Mouse (Mus musculus) layer of hippocampus, adult 9-11 months (tissue): ENCODE measurements around the gene Ptpn11.
"Not testable (repeated sequence)": the region's sequence is repeated elsewhere in the genome, so short reads cannot be mapped to it uniquely, and the experiment has no call there.

Source experiments
- DNase-seq: peaks from one replicate; pipeline ENCODE4 v3.0.0; 2022

Gene Ptpn11

DNA sequence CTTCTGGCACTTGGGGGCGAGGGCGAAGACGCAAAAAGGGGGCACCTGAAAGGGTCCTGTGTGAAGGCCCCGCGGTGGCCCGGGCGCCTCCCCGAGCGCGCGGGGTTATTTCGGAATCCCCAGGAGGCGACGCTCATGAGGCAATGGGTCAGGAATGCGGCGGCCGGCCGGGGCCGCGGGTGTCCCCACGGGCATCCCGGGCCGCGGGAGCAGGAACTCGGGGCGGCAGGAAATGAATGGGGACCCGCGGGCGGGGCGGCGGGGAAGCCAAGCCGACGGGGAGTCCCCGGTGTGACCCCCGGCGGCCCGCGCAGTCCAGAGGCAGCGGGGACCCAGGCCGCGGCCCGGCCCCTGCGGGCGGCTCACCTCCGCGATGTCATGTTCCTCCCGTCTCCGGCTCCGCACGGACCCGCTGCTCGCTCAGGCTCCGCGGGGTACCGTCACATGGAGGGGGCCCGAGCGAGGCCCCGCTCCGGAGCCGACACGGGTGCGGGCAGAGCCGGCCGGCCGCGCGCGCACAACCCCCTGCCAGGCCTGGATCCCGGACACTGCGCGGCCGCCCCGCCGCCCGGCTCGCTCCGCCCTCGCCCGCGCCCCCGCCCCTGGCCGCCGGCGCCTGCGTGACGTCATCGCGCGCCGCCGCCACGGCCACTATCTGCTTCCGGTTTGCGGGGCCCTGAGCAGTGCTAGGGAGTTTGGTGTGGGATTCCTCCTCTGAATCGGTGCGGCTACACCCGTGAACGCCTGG is at the start of gene Ptpn11:
Gene Ptpn11 (minus strand): TSS at position 562 of the 748 bp plus-strand sequence.
- DNase-seq, result peak; percentile 82

DNA sequence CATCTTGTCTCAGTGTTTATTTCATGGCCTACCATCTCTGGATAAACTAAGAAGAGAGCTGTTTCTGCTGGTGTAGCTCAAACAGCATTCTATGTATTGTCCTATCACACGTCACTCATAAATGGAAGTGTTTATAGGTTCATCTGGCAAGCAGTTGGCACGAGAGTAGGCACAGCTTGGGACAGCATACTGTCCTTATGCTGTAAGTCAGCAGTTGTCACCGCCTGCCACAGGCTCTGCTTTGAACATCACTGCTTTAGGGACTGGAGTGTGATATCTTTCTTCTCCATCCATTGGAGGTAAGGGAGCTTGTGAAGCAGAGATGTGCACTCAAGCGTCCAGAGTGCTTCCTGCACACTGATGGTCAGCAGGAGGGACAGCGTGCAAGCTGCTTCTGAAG is 48.6 kb upstream of the Ptpn11 start:
- peak; percentile 80 for DNase-seq

DNA sequence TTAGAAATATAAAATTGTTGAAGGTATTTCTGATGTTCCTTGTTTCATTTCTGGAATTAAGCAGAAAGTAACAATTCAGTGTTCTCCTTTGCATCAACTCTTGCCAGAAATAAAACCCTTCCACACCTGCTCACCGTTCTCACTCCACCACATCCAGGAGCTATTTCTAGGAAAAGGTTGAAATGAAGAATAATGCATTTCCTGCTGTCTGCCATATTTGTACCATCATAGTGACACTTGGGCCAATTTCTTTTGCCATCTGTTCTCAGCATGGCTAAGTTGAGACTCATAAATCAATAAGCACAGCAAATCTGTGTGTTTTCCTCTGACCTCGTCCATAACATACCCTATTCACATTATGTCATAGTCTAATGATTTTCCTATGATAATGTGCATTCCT is 47.0 kb upstream of the Ptpn11 start:
- no peak for DNase-seq

DNA sequence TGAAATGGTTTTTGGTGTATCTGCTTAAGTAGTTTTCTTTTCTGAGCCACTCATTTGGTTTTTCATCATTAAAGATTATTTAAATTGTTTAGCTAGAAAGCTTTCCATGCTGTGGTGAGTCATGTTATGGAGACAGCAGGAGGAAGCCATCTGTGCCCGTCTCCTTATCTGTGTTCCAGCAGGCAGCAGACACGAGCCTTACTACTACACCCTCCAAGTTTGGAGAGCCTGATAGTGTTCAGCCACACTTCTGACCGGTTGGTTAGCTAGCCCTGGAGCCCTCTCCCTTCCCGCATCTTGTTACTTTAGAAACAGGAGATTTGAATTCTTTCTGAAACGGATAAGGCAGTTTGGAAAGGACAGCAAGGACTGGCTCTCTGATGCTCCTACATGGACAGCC is 45.0 kb upstream of the Ptpn11 start:
- peak; percentile 75 for DNase-seq

DNA sequence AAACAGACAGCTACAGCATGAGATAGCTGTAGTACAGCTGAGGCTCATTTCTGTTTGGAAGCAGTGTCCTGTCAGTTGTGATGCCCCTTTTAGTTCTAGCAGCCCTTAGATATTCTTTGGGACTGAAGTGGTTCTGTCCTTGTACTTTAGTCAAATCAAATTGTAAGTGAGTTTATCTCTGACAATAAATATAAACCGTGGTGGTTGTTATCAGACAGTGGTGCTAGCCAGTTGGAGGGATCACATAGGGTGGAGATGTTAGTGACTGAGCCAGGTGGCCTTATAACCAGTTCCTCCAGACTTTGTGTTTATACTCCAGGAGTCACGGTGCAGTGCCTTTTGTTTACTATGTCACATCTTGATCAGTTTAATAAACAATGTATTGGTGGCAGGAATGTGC is 42.5 kb upstream of the Ptpn11 start:
- DNase-seq, result no peak

DNA sequence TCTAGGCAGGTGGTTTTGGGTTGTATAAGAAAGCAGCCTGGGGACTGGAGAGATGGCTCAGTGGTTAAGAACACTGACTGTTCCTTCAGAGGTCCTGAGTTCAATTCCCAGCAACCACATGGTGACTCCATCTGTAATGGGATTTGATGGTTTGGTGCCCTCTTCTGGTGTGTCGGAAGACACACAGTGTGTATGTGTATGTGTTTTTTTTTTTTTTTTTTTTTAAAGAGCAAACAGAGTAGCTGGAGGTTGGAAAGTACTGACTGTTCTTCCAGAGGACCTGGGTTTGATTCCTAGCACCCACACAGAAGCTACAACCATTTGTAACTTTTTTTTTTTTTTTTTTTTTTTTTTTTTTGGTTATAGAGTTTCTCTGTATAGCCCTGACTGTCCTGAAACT is 41.6 kb upstream of the Ptpn11 start:
- no peak for DNase-seq

DNA sequence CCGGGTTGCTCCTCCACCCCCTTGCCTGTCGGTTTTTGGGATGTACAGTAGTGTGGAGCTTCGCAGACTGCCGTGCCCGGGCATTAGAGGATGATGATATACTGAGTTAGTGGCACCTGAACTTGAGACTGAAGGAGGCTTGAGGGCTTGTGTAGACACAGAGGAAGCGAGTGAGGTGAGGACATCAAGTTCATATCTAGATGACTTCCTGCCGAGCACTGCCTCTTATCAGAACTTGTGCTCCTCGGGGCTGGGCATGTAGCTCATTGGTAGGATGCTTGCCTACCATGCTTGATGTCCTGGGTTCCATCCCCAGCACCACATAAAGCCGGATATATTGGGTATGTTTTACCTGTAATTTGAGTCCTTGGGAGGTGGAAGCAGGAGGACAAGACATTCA is 39.6 kb upstream of the Ptpn11 start:
- no peak for DNase-seq

DNA sequence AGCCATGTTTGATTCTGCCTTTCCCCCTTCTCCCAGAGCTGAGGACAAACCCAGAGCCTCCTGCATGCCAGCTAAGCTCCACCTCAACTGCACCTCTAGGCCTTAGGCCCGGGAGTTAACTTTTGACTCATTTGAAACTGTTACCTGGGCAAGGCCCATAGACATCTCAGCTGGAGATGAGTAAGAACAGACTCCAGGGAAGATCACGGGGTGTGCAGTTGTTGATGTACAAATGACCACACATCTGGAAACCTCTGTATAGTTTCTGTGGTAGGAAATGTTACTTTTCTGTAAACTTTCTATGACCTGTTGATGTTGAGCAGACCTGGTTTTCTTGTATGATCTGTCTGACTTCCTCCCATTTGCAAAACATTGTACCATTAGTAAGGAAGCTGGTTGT is 38.0 kb upstream of the Ptpn11 start:
- DNase-seq, result no peak

DNA sequence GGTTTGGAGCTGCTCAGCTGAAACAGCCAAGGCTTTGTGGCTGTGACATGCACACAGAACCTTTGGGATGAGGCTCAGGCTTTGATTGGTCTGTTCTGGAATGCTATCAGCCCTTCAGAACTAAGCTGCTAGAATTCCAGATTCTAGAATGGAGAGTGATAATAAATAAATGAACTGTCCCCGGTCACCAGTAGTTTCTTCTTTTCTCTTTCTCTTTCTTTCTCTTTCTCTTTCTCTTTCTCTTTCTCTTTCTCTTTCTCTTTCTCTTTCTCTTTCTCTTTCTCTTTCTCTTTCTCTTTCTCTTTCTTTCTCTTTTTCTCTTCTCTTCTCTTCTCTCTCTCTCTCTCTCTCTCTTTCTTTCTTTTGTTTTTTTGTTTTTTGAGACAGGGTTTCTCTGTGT is 36.1 kb upstream of the Ptpn11 start:
- not testable (repeated sequence) for DNase-seq

DNA sequence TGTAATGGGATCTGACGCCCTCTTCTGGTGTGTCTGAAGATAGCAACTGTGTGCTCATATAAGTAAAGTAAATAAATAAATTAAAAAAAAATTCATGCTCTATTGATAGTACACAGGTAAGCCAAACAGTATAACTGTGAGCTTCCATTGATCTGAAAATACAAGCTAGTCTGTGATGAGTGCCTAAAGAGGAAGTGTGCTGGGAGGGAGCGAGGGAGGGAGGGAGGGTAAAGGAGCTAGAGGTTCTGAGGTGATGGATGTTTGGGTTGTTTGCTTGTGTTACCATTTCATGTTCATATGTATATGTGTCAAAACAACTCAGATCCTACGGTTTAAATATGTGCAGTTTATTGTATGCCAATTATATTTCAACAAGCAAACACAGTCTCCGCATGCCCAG is 35.6 kb upstream of the Ptpn11 start:
- no peak for DNase-seq

DNA sequence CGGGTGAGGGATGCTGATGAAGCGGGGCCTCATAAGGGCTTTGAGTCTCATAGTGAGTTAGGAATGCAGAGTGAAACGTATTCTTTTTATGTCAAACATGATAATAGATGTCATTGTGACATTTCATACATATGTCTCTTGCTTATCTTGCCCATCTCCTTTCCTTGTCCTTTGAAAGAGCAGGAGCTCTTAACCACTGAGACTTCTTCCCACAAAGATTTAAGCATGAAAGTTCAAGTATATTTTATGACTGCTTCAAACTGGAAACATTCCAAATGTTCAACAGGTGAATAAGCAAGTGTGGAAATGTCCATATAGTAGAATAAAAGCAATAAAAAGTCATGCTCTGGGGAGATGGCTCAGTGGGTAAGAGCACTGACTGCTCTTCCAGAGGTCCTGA is 35.2 kb upstream of the Ptpn11 start:
- DNase-seq, result no peak

DNA sequence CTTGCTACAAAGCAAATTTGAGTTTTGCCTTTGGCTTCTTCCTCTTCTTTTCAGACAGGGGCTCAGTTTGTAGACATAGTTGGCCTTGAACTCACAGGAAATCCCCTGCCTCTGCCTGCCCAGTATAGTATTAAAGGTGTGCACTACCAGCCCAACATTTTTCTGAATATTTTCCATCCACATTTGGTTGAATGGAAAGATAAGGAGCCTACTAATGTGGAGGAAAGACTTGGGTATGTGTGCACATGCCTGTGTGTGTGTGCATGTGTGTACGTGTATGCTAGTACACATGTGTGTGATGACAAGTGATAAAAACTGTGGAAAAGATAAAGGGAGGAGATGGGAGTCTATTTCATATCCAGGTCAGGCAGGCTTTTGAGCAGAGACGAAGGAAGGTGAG is 34.7 kb upstream of the Ptpn11 start:
- no peak for DNase-seq

DNA sequence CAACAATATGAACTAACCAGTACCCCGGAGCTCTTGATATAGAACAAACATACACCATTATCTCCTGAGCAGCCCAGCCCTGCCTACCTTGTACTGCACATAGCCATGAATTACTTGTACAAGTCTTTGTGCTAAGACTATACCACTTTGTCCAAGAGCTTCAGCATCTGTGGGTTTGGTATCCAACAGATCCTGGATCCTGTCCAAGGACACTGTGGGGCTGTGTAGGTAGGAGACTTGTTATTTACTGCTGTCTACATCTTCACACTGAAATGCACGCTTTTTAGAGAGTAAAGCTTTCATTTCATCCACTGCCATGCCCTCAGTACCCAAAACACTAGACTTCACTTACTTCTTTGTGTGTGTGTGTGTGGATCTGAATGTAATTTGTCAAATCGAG is 33.7 kb upstream of the Ptpn11 start:
- no peak for DNase-seq

DNA sequence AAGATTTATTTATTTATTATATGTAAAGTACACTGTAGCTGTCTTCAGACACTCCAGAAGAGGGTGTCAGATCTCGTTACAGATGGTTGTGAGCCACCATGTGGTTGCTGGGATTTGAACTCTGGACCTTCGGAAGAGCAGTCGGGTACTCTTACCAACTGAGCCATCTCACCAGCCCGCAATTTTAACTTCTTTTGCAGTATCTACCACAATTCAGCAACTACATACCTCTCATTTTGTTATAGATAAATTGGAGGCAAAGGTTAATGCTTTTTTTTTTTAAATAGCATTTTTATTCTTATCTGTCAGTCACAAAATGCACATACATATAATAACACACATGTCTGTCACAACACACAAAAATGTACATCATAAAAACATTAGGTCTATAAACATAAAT is 32.8 kb upstream of the Ptpn11 start:
- DNase-seq, result not testable (repeated sequence)

DNA sequence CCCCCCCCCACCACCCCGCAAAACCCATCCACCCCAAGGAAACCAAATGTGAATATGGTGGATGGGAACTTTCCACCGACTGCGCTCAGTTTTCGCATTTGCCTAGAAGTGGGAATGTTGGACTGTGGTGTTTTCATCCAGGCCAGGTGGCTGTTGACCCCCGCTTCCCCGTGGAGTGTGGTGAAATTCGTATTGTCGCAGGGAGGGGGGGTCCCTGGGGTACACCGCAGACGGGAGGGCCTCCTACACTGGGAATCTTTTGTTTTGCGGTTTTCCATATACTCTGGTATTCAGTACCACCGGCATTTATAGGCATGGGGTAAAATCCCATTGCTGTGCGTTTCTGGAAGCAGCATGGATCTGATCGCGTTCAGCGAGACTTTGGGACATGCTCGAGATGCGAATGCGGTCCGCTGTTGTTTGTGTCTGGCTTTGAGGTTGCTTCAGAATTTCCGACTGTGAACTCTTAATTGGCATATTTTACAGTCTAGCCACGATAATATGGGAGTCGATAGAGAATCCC is 30.2 kb upstream of the Ptpn11 start:
- no peak for DNase-seq

DNA sequence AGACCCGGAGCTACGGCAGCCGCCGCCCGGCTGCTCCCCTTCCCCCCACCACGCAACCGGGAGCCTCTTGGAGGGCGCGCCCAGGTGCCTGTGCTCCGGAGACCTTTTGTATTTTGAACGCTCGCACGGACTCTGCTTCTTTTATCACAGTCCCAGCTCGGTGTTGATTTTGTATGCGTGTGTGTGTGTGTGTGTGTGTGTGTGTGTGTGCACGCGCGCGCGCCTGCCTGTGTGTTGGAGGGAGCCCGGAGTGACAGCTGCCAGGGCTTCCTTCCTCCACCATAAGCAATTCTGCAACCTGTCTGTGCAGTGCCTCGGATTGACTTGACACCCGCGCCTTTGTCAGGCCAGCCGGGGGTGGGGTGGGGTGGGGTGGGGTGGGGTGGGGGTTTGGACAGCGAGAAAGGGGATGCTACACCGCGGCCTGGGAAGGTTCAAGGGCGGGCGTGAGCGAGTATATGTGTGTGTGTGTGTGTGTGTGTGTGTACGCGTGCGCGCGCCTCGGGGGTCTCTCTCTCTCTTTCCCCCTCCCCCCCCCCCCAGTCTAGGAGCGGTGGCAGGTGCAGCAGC is 29.6 kb upstream of the Ptpn11 start:
- peak; percentile 56 for DNase-seq

DNA sequence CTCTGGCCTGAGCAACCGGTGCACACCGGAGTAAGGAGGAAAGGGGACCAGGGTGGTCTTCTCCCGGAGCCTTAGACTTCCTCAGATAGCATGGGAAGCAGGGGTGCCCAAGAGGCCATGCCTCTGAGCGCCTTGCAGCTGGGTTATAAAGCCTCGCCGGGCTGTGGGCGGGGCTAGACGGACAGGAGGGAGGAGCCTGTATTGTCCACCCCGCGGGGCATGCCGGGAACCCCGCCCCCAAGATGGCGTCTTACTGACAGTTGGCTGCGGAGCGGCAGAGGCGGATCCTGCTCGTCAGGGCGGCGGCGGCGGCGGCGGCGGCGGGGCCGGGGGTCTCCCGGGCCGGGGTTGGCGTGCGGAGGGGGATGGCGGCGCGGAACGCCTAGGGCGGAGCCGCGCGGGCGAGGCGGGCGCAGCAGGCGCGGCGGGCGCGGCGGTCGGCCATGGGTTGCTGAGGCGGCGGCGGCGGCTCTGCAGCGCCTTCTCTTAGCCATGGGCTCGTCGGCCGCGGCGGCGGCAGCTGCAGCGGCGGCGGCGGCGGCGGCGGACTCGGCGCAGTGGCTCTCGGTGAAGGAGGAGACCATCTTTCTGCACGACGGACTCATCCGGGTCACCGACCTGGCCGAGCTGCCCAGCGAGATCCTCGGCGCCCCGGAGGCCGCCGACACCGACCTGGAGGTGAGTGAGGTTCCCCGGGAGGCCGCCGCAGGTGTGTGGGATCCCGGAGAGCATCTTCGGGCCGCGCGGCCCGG is 29.0 kb upstream of the Ptpn11 start, which contains the start of gene Hectd4:
Gene Hectd4 (plus strand): TSS at position 240 of the 752 bp plus-strand sequence.
- DNase-seq, result peak; percentile 95

DNA sequence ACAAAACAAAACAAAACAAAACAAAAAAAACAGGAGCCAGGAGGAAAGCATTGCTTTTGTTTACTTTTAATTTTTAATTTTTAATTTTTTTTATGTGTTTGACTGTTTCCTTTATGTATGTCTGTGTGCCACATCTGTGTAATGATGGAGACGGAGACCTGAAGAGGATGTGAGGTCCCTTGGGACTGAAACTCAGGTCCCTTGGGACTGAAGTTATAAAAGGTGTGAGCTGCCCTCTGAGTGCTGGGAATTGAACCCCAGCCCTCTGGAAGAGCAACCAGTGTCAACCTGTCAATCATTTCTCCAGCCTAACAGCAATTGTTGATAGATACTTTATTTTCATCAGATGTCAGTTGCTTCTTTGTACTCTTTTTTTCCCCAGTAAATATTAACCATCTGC is 28.0 kb upstream of the Ptpn11 start:
- DNase-seq, result no peak

DNA sequence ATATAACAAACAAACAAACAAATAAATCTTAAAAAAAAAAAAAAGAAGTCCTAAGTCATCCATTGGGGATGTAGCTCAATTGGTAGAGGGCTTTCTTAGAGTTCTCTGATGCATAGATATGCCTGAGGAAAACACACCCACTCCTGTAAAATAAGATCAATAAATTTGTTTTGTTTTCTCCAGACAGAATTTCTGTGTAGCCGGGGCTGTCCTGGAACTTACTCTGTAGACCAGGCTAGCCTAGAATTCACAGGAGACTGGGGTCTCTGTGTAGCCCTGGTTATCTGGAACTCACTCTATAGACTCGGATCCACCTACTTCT is 26.1 kb upstream of the Ptpn11 start:
- no peak for DNase-seq

DNA sequence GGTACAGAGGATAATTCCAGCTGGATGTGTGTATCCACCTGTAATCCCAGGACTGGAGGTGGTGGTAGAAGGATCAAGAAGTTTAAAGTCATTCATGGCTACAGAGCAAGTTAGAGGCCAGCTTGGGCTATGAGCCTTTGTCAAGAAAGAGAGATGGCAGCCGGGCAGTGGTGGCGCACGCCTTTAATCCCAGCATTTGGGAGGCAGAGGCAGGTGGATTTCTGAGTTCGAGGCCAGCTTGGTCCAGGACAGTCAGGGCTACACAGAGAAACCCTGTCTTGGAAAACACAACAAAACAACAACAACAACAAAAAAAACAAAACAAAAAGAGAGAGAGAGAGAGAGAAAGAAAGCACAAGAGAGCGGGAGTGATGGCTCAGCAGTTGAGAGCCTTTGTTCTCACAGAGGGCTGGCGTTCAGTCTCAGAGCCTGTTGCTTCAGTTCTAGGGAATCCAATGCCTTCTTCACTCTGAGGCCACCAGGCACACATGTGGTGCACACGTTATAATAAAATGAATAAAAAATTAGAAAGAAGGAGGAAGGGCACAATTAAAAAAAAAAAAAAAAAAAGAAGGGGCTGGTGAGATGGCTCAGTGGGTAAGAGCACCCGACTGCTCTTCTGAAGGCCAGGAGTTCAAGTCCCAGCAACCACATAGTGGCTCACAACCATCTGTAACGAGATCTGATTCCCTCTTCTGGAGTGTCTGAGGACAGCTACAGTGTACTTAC is 25.6 kb upstream of the Ptpn11 start:
- not testable (repeated sequence) for DNase-seq

DNA sequence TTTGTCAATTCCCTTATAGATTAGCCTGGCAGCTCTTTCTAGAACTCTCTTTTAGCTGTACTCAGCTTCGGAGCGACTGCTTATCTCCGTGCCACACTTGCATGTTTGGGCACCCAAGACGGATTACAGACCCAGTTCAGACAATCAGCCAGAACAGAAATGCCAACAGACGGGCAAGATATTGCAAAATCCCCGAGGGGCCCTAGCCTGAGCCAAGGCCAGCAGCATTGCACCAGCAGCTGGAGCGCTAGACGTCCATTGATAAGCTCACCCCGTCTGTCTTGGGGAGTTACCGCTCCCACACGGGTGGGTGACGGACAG is 24.9 kb upstream of the Ptpn11 start:
- DNase-seq, result no peak

DNA sequence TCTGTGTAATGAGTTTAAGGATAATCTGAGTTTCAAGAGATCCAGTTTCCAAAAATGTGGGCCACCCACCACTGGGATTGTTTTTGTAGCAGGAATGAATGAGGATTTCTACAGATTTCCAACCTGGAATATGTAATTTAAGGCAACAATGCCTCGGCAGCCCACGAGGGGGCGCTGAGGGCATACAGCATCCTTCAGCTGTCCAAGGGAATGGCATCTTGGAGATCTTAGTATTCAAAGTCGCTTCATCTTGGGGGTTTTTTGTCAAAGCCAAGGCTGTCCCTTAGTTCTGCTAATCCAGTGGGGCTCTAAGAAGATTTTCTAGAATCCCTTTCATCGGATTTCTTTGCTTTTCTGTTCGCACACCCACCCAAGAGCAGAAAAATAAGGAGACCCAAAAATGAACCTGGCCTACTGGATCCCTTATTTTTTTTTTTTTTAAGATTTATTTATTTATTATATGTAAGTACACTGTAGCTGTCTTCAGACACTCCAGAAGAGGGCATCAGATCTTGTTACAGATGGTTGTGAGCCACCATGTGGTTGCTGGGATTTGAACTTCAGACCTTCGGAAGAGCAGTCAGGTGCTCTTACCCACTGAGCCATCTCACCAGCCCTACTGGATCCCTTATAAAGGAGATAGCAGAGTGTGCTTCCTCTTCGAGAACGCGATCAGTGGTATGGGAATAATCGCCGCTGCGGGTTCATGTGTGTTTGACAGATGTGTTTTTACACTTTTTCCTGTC is 24.4 kb upstream of the Ptpn11 start:
- peak; percentile 62 for DNase-seq

DNA sequence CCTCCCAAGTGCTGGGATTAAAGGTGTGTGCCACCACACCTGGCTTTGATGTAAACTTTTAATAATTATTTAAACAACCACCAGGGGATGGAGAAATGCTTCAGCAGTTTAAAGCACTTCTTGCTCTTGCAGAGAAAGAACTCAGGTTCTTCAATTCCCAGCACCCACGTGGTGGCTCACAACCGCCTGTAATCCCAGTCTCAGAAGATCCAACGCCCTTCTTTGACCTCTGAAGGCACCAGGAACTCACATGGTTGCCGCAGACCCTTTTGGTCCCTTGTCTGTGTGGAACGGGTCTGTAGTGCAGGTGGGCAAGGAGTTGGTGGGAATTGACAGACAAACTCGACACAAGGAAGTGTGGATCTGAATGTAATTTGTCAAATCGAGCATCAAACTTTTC is 23.5 kb upstream of the Ptpn11 start:
- no peak for DNase-seq
